Mouse (Mus musculus): ENCODE results near the gene Med24. TPM values are rescaled to one million over a fixed set of nuclear protein-coding genes. Genes with fewer than 3 reads are reported as not detected.

Gene Med24
- polyA plus RNA-seq, 1 experiment: 33.1 TPM

DNA sequence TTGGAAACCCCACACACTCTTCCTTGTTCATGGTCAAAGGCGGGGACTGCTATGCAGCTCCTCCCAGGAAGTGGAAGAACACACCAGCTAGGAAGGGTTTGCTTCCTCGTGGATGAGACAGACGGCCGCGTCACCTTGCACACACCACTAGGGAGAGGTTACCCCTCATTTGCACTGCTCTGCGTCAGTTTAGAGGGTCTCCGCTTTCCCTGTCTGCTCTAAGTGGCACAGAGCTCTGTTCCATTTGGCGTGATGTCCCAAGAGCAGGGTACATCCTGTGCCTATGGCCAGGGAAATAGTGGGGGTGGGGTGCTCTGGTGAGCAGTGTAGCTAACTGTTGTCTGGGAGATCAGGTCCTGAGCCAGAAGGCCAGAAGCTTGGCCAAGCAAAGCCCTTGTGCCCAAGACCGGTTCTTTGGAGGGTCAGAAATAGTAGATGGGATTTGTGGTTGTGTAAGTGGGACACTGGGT is 25.0 kb upstream of the Med24 start:
- Histone ChIP-seq H3K79me3 (ENCODE audit: low read depth) (no peaks in the 10 kb centered on the region), H3ac (ENCODE audit: control insufficient read depth, insufficient read length, low read depth) (no peak overlapping the region), H3K36me3 (ENCODE audit: control insufficient read depth, insufficient read depth) (no peaks in the 10 kb centered on the region), H3K27me3 (ENCODE audit: control insufficient read depth, insufficient read depth, insufficient read length) (no peaks in the 10 kb centered on the region), H3K4me3 (ENCODE audit: insufficient read depth, poor library complexity, severe bottlenecking) (no peak overlapping the region), H3K79me2 (ENCODE audit: control insufficient read depth, insufficient read depth) (peaks cover 10% of the 10 kb centered on the region)
- TF ChIP-seq CTCF (IDR thresholded peaks at IDR 0.05; ENCODE audit: control insufficient read depth, insufficient read depth, insufficient read length): no peak
- no peak for TF ChIP-seq MYOG (IDR thresholded peaks at IDR 0.05; ENCODE audit: control insufficient read depth, extremely low read depth, insufficient read length)
- no peak for TF ChIP-seq MAX (IDR thresholded peaks at IDR 0.05)
- TF ChIP-seq MYOD1 (IDR thresholded peaks at IDR 0.05; ENCODE audit: control insufficient read depth, insufficient read length, low read depth): no peak
- TF ChIP-seq CEBPB (IDR thresholded peaks at IDR 0.05; ENCODE audit: low read depth): no peak
- TF ChIP-seq USF1 (IDR thresholded peaks at IDR 0.05; ENCODE audit: low read depth): no peak
- no peak for TF ChIP-seq FOSL1 (IDR thresholded peaks at IDR 0.05; ENCODE audit: insufficient read depth, low read length, poor library complexity, severe bottlenecking)

DNA sequence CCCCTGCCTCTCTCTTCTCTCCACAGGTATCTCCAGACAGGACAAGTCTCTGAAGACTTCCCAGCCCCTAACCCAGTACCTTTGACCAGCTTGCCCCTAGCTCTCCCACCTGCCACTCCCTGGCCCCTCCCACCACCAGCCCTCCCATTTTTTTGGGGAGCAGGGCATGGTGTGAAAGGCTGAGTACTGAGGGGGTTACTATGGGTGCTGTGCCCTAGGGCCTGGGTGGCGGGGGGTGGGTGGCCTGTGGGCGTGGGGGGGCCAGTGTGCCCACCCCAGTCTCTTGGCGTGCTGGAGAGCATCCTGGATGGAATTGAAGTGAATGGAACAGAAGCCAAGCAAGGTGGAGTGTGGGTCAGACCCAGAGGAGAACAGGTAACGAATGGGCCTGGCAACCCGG is 24.0 kb upstream of the Med24 start:
- Histone ChIP-seq H3K27me3 (ENCODE audit: control insufficient read depth, insufficient read depth, insufficient read length) (no peaks in the 10 kb centered on the region), H3K4me3 (ENCODE audit: insufficient read depth, poor library complexity, severe bottlenecking) (no peak overlapping the region), H3K79me2 (ENCODE audit: control insufficient read depth, insufficient read depth) (peaks cover 18% of the 10 kb centered on the region), H3K36me3 (ENCODE audit: control insufficient read depth, insufficient read depth) (no peaks in the 10 kb centered on the region), H3K79me3 (ENCODE audit: low read depth) (peaks cover 3% of the 10 kb centered on the region), H3ac (ENCODE audit: control insufficient read depth, insufficient read length, low read depth) (no peak overlapping the region)
- TF ChIP-seq USF1 (IDR thresholded peaks at IDR 0.05; ENCODE audit: low read depth) (no peak), CEBPB (IDR thresholded peaks at IDR 0.05; ENCODE audit: low read depth) (no peak), MYOD1 (IDR thresholded peaks at IDR 0.05; ENCODE audit: control insufficient read depth, insufficient read length, low read depth) (no peak), FOSL1 (IDR thresholded peaks at IDR 0.05; ENCODE audit: insufficient read depth, low read length, poor library complexity, severe bottlenecking) (no peak), MAX (IDR thresholded peaks at IDR 0.05) (no peak), MYOG (IDR thresholded peaks at IDR 0.05; ENCODE audit: control insufficient read depth, extremely low read depth, insufficient read length) (no peak), CTCF (IDR thresholded peaks at IDR 0.05; ENCODE audit: control insufficient read depth, insufficient read depth, insufficient read length) (no peak)

DNA sequence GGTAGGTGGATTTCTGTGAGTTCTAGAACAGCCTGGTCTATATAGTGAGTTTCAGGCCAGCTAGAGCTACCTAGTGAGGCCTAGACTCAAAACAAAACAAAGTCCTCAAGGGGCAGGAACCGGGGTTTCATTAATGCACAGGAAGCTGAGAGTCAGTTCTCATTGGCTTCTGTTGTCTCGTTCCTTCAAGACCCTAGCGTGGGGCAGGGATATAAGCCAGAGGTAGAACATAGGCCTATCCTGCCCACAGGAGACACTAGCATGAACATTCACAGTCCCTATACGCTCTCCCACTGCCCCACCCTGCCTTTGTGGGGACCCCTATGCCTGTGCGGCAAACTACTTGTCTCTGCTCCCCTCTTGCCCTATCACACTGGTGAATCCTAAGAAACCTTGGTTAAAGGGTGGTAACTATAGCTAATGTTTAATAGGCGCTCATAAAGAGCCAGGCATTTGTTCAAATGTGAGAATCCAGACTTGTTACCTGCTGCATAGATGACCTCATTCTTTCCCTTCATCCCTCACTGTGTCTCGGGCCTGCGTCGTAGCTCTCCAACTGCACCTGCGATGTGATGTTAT is 23.4 kb upstream of the Med24 start:
- H3K79me3 ChIP-seq (ENCODE audit: low read depth): peaks cover 3% of the 10 kb centered on the region
- TF ChIP-seq MAX (IDR thresholded peaks at IDR 0.05): no peak
- TF ChIP-seq MYOG (IDR thresholded peaks at IDR 0.05; ENCODE audit: control insufficient read depth, extremely low read depth, insufficient read length): no peak
- TF ChIP-seq MYOD1 (IDR thresholded peaks at IDR 0.05; ENCODE audit: control insufficient read depth, insufficient read length, low read depth): no peak
- no peak for TF ChIP-seq USF1 (IDR thresholded peaks at IDR 0.05; ENCODE audit: low read depth)
- TF ChIP-seq FOSL1 (IDR thresholded peaks at IDR 0.05; ENCODE audit: insufficient read depth, low read length, poor library complexity, severe bottlenecking): no peak
- TF ChIP-seq CEBPB (IDR thresholded peaks at IDR 0.05; ENCODE audit: low read depth): no peak
- no peak for TF ChIP-seq CTCF (IDR thresholded peaks at IDR 0.05; ENCODE audit: control insufficient read depth, insufficient read depth, insufficient read length)

GRCm38 (mm10) chr11:98751221-98751782 is 22.1 kb upstream of the Med24 start:
- Histone ChIP-seq H3K36me3 (ENCODE audit: control insufficient read depth, insufficient read depth) (no peaks in the 10 kb centered on the region), H3ac (ENCODE audit: control insufficient read depth, insufficient read length, low read depth) (no peak overlapping the region), H3K4me3 (ENCODE audit: insufficient read depth, poor library complexity, severe bottlenecking) (no peak overlapping the region), H3K79me3 (ENCODE audit: low read depth) (peaks cover 3% of the 10 kb centered on the region), H3K27me3 (ENCODE audit: control insufficient read depth, insufficient read depth, insufficient read length) (no peaks in the 10 kb centered on the region), H3K79me2 (ENCODE audit: control insufficient read depth, insufficient read depth) (peaks cover 24% of the 10 kb centered on the region)
- TF ChIP-seq CEBPB (IDR thresholded peaks at IDR 0.05; ENCODE audit: low read depth): no peak
- TF ChIP-seq FOSL1 (IDR thresholded peaks at IDR 0.05; ENCODE audit: insufficient read depth, low read length, poor library complexity, severe bottlenecking): no peak
- TF ChIP-seq MYOG (IDR thresholded peaks at IDR 0.05; ENCODE audit: control insufficient read depth, extremely low read depth, insufficient read length): no peak
- TF ChIP-seq MAX (IDR thresholded peaks at IDR 0.05): no peak
- TF ChIP-seq MYOD1 (IDR thresholded peaks at IDR 0.05; ENCODE audit: control insufficient read depth, insufficient read length, low read depth): no peak
- no peak for TF ChIP-seq CTCF (IDR thresholded peaks at IDR 0.05; ENCODE audit: control insufficient read depth, insufficient read depth, insufficient read length)
- TF ChIP-seq USF1 (IDR thresholded peaks at IDR 0.05; ENCODE audit: low read depth): no peak

More for the DNA sequence above, 23.4 kb upstream of the Med24 start:
- H3K79me2 ChIP-seq (ENCODE audit: control insufficient read depth, insufficient read depth): peaks cover 24% of the 10 kb centered on the region
- H3K27me3 ChIP-seq (ENCODE audit: control insufficient read depth, insufficient read depth, insufficient read length): no peaks in the 10 kb centered on the region
- no peaks in the 10 kb centered on the region for H3K36me3 ChIP-seq (ENCODE audit: control insufficient read depth, insufficient read depth)
- no peak overlapping the region for H3ac ChIP-seq (ENCODE audit: control insufficient read depth, insufficient read length, low read depth)
- no peak overlapping the region for H3K4me3 ChIP-seq (ENCODE audit: insufficient read depth, poor library complexity, severe bottlenecking)

DNA sequence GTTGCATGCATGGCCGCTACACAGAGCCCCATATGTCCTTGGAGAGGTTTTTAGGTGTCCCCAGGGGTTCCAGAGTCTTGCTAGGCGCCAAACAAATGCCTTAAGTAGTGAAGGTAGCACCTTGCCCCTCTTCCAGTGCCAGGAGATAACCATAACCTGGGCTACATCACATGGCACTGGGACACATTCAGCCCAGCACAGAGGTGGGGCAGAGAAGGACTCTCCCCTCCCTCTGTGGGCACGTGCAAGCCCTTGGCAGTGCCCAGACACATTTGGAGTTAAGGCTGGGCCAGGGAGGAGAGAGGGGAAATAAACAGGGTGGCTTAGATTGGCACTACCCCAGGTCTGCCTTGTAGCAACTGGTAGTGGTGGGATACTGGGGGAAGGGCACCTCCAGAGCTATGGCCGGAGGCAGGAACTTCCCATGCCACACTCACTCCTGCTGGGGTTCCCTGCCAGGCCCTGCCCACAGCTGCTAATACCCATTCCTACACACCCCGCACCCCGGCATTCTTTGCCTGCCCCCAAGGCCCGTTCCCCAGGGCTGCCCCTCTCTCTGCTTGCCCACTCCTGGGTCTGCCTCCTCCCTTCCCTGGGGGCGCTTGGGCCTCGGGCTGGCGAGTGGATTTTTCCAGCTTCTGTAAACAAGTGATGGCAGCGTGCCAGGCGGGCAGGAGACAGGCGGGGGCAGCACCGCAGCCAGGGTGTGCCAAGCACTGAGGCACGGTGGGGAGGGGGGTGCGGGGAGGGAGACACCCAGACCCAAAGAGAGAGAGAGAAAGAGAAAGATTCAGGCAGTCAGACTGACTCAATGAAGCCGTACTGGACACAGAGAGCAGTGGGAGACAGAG is 21.3 kb upstream of the Med24 start:
- peaks cover 24% of the 10 kb centered on the region for H3K79me2 ChIP-seq (ENCODE audit: control insufficient read depth, insufficient read depth)
- H3K4me3 ChIP-seq (ENCODE audit: insufficient read depth, poor library complexity, severe bottlenecking): peak overlapping the region; percentile 3
- H3K36me3 ChIP-seq (ENCODE audit: control insufficient read depth, insufficient read depth): no peaks in the 10 kb centered on the region
- H3ac ChIP-seq (ENCODE audit: control insufficient read depth, insufficient read length, low read depth): peak overlapping the region; percentile 21
- no peaks in the 10 kb centered on the region for H3K27me3 ChIP-seq (ENCODE audit: control insufficient read depth, insufficient read depth, insufficient read length)
- TF ChIP-seq MYOD1 (IDR thresholded peaks at IDR 0.05; ENCODE audit: control insufficient read depth, insufficient read length, low read depth) (no peak), CTCF (IDR thresholded peaks at IDR 0.05; ENCODE audit: control insufficient read depth, insufficient read depth, insufficient read length) (no peak), CEBPB (IDR thresholded peaks at IDR 0.05; ENCODE audit: low read depth) (no peak), MAX (IDR thresholded peaks at IDR 0.05) (no peak), USF1 (IDR thresholded peaks at IDR 0.05; ENCODE audit: low read depth) (peak; percentile 41), FOSL1 (IDR thresholded peaks at IDR 0.05; ENCODE audit: insufficient read depth, low read length, poor library complexity, severe bottlenecking) (no peak)
- peaks cover 4% of the 10 kb centered on the region for H3K79me3 ChIP-seq (ENCODE audit: low read depth)

Measured in C2C12 (cell line).